Mouse (Mus musculus) embryonic stem cell, embryonic (primary cell): Measurements from ENCODE around the gene Vcam1.

ENCODE experiments used
- CTCF ChIA-PET, 4 experiments: fragments of 300-600 bp in 2 of 4; fragments of 350-600 bp in 2 of 4; sonication (Branson Sonifier 250); formaldehyde crosslinking; loops; one replicate each; lab custom pipeline; 2022; ENCODE audit warnings: inconsistent platforms in 2 of 4; lab: Charles Lee
- POLR2A ChIA-PET, 4 experiments: fragments of 300-600 bp in 2 of 4; fragments of 350-600 bp in 2 of 4; sonication (Branson Sonifier 250); formaldehyde crosslinking; loops; one replicate each; lab custom pipeline; 2022; ENCODE audit warnings: antibody characterized with exemption in 4 of 4, inconsistent platforms in 1 of 4; lab: Charles Lee

The Vcam1 gene

DNA sequence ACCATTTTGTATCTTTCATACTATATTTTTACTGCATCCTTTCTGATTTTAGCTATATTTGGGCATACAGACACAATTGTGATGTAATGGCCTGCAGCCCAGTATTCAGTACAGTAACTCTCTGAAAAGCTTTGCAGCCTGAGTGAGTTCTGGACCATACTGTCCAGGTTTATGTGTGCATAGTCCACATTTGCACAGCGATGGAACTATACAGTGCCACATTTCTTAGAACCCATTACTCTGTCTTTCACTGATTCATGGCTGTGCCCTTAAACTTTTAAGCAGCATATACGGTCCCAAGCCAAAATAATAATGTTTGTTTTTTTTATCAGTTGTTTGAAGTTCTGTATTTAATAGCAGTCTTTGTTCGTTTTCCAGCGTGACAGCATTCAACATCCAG, 25.2 kb downstream of the Vcam1 start:
- POLR2A ChIA-PET: no interaction called here
- CTCF ChIA-PET: no interaction called here

DNA sequence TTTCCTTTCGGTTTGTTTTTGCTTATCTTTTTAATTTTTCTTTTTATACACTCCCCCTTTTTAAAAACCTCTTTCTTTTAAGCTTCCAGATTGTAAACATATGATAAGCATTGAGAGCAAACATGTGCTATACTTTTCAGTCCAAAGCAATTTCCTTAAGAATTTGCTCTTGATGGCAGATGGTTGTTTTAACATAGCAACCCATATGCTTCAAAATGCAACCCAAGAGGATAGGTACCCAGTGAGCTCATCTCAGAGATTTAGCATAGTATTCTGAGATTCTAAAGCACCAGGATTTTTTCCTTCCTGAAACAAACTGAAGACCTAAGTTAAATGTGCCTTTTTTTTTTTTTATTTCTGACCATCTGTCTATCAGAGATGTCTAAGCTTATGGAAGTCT, 28.6 kb downstream of the Vcam1 start:
- CTCF ChIA-PET: interaction anchor here in 1 of 4 experiments (0.6 kb wide), 1 partner anchor 172 kb away, joined by 4 read pairs; no protein-coding TSS in a partner anchor
- POLR2A ChIA-PET: no interaction called here

DNA sequence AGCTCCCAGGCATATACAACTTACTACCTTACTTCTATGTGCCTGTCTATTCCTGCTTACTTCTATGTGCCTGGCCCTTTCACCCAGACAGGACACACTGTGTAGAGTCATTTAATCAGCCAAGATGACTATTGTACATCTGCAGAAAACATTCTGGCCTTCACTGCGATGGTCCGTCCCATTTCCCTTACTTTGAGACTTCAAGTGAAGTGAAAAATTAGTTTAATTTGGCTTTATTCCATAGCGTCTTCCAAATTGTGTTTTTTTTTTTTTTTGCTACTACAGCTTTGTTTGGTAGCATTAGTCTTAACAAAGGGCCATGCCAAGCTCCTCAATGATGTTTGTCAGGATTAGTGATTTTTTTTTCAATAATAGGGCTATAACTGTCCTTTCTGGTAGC, 33.6 kb downstream of the Vcam1 start:
- CTCF ChIA-PET: no interaction called here
- POLR2A ChIA-PET: no interaction called here

DNA sequence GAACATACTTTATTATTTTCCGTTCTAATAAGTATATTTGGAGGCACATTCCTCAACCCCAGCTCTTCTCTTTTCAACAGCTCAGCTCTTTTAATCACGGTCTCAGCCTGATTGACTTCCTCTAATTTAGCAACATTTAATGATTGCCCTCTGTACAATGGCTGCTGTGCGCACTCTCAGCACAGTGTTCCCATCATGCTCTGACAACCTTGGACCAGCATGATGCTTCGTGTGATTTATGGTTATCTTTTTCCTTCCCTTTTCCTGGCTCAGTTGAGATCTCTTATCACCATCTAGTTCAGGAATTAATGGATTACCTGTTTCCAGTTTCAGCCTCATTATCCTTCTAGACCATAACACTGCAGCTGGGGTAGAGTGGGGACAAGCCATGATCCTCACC, 34.2 kb downstream of the Vcam1 start:
- POLR2A ChIA-PET: no interaction called here
- CTCF ChIA-PET: no interaction called here

DNA sequence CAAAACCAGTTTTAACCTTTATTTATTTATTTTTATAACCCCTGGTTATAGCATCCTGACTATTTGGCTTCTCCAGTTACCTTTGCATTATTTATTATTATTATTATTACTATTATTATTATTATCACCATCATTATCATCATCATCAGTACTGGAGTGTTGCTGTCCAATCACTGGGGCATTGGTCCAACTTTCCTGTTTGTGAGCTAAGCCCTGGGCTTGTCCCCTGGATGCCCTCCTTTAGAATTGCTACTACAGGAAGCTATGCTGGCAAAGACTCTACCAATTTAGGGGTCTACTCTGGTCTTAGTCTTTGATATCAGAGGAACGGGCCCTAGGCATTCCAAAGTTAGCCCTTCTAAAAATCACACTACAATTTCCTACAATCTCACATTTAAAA, 34.6 kb downstream of the Vcam1 start:
- ChIA-PET POLR2A (no interaction called here), CTCF (no interaction called here)

DNA sequence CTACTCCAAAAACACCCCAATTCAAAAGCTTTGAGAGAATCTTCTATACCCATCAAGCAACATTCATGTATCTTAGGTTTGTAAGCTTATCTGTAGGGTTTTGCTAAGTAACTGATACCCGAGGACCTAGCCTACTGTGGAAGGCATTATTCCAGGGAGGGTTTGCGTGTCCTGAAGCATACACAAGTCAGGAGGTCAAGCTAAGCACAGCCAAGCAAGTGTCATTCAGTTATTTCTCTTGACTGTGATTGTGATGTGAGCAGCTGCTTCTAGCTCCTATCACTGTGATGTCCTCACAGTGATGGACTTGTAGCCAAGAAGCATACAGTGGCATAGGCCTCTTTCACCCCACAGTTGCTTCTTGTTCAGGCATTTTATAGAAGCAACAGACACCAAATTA, 35.2 kb downstream of the Vcam1 start:
- ChIA-PET POLR2A (no interaction called here), CTCF (interaction anchor here in 1 of 4 experiments (0.6 kb wide), 1 partner anchor 44 kb away, joined by 5 read pairs; no protein-coding TSS in a partner anchor)

DNA sequence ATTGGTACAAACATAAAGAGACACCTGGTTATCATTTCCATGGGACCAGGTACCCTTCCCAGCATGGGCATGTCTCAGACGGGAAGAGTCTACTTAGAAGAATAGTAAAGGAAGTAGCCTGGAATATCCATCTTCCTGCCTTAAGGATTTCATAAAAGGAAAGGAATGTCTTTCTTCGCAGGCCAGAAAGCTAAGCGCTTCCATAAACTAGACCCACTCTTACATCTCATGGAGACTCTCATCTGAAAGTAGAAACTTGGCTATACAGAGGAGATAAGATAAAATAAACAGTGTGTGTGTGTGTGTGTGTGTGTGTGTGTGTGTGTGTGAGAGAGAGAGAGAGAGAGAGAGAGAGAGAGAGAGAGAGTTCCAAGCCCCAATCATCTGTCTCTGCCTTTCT, 36.9 kb downstream of the Vcam1 start:
- ChIA-PET CTCF (interaction anchor here in 1 of 4 experiments (1.6 kb wide), 1 partner anchor 431 kb away, joined by 5 read pairs; no protein-coding TSS in a partner anchor), POLR2A (no interaction called here)

DNA sequence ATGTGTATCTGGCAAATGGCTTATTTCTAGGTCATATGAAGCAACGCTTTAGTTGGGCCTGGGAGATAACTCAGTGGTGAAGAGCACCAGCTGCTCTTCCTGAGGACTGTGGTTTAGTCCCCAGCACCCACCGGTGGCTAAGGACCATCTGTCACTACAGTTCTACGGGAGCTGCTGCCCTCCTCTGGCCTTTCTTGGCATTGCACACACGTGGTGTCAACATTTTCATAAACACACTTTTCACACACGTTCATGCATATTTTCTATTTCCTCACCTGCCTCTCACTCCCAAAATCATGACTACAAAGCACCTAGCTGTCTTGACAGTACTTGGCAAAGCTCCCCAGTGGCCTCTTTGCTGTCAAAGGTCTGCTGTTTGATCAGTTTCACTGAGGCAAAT, 37.8 kb downstream of the Vcam1 start:
- ChIA-PET CTCF (interaction anchor here in 2 of 4 experiments (0.5 to 1.6 kb wide), 2 partner anchors 431 to 793 kb away, joined by 4 to 5 read pairs; no protein-coding TSS in a partner anchor), POLR2A (no interaction called here)

DNA sequence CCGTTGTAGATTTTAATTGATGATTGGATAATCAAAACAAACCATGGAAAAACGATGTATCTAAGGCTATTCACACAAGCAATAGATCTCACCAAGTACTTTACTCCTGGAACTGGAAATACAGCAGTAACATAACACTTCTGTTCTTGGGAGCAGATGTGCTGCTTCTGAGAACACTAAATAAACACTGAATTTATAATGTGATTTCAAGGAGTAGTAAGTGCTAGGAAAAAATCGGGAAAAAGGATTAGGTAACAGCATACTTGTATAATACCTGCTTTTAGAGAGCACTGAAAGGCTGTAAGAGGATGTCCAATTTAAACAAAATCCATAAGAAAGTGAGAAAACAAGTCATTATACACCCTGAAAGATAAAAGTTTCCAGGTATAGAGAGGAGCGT, 43.5 kb downstream of the Vcam1 start:
- CTCF ChIA-PET: interaction anchor here in 1 of 4 experiments (0.7 kb wide), 1 partner anchor 56 kb away, joined by 3 read pairs; no protein-coding TSS in a partner anchor
- POLR2A ChIA-PET: no interaction called here

DNA sequence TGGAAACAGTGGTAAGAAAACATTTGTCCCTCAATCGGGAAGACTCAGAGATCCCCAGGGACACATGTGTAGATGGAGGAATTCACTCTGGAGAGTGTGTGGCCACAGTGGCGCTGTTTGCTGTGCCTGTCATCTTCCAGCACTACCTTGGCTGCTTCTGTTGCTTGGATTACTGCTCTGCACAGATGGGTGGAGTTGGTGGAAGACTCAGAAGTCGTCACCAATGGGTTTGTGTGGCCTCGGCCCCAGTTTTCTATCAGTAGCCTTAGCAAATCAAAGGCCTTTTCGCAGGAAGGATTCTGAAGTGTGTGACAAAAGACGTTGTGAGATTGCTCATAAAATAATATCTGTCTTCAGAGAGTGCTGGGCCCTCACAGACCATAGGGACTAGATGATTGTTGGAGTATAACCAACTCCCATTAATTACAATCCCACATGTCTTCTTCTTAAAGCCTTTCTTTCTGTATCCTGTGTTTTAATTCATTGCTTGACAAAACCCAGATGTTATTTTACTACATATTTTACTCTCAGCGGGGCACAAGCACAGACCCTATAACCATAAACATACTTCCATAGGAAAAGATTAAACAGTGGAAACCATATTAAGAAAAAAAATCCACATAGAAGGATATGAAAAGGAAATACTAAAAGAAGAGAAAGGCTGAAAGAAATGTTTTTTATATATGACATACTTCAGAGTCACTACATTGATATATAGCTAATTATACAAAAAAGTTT, 48.4 kb downstream of the Vcam1 start:
- POLR2A ChIA-PET: interaction anchor here in 1 of 4 experiments (0.6 kb wide), 1 partner anchor 810 kb away, joined by 3 read pairs; no protein-coding TSS in a partner anchor
- CTCF ChIA-PET: no interaction called here

DNA sequence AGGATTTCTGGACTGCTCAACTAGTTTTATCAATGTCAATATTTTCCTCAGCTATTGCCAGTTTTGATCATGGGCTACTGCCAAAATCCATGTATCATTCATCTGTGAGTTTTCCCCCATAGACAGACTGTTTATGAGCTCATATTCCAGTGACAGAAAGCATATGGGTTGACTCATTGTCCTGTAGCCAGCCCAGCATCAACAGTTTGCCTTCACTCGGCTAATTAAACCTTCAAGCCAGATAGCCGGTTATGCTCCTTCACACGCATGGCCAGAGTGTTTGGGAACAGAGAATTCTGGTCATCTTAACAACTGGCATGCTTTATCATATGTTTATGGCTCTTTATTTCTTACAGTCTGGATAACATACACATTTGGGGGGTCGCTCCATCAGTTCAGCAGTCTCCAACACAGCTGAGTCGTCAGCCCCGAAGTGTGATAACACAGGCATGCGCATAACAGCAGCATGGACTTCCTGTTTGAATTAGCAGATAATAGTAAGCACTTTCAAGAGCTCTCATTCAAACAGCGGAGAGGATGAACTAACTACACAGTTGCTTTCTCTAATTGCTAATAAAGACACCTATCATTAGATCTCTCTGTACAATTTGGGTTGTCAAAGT, 49.2 kb downstream of the Vcam1 start:
- CTCF ChIA-PET: no interaction called here
- POLR2A ChIA-PET: interaction anchor here in 1 of 4 experiments (0.6 kb wide), 1 partner anchor 810 kb away, joined by 3 read pairs; no protein-coding TSS in a partner anchor

DNA sequence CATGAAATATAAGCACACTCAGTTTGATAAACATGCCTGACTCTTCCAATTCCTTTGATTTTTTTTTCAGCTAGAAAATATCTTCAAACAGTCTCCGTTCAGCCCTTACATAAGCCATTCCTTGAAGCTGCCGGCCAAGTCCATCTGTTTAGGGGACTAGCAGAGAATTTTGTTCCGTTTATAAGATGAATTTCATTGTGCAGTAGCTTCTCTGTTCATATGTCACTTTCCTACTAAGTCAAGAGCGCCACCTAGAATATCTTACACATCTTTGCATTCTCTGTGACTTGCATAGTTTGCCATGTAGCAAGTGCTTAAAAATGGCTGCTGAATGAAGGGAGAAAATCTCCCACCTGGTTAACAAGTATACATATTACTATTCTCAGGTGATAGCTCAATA, 51.0 kb downstream of the Vcam1 start:
- POLR2A ChIA-PET: interaction anchor here in 1 of 4 experiments (0.6 to 0.7 kb wide), 3 partner anchors 54 to 274 kb away, joined by 3 to 6 read pairs (median 3); no protein-coding TSS in a partner anchor
- CTCF ChIA-PET: interaction anchor here in 1 of 4 experiments (0.5 kb wide), 1 partner anchor 567 kb away, joined by 3 read pairs; no protein-coding TSS in a partner anchor

DNA sequence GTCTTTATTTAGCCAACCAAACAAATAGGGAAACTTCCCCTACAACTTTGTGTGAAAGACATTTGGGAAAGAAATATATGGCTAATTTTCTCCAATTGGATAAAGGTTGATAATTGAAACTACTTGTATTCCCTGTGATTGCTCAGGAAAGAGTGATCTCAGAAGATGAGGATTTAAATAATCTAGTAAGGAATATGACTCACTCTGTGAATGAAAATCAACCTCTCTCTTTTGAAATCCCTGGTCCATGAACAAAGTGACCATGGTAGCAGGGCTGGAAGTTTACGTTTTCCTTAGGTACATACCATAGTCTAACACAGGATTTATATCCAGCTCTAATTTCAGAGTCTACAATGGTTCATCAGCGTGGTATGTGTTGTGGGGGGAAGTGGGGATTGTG, 52.7 kb downstream of the Vcam1 start:
- ChIA-PET CTCF (no interaction called here), POLR2A (interaction anchor here in 1 of 4 experiments (0.7 kb wide), 1 partner anchor 12 kb away, joined by 3 read pairs; no protein-coding TSS in a partner anchor)

DNA sequence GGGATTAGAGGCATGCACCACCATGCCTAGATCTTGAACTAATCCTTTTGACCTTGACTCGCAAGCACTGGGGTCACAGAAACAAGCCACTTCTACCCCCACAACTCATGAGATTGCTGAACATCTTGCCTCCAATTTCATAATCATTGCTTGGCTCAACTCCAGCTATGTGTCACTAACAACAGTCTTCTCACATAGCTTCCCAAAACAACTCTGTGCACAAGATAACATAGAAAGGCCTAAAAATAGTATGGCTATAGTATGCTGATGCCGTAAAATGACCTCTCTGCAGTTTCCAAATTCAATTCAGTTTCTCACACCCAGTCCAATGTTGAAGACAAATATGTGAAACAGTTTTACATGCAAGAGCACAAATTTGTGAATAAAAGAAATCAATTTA, 56.9 kb downstream of the Vcam1 start:
- POLR2A ChIA-PET: no interaction called here
- CTCF ChIA-PET: no interaction called here

DNA sequence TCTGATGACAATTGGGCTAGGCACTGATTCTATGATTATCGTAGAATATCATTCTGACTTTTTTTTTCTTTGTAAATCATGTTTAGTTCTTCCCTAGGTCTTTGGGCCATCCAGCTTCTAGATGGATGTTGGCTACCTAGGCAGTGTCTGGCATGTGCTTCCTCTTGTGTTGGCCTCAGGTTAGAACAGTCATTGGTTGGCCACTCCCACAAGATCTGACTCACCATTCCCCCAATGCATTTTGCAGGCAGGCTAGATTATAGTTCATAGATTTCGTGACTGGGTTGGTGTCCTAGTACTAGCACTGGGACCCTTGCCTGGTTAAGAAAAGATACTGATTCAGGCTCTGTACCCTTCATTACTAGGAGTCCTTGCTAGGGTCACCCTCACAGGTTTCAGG, 67.3 kb downstream of the Vcam1 start:
- ChIA-PET CTCF (no interaction called here), POLR2A (no interaction called here)

DNA sequence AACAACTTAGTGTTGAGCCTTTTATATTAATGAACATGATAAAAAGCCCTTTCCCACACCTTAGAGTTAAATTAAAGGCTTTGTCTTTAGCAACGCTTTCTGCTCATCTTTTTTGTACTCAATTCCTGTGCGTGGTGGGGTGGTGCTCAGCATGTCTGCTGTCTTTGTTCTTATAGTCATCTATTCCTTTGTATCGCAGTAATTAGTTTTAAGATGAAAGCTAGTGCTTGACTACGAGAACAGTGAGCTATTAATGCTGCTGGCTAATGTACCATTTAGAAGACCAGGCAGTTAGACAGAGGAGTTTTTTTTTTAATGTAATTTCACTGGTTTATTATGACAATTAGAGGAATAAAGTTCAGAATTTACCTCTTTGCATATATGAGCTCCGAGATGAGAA, 69.2 kb downstream of the Vcam1 start:
- POLR2A ChIA-PET: no interaction called here
- CTCF ChIA-PET: no interaction called here
